Mouse (Mus musculus) right cerebral cortex, postnatal 4 days (tissue): ENCODE data around the gene D10Wsu102e.

ENCODE experiments used
- DNase-seq: peaks from one replicate; pipeline ENCODE4 v3.0.0-alpha.2; 2022

Gene D10Wsu102e

GRCm38 (mm10) chr10:83359956-83360355, at the start of gene D10Wsu102e:
D10Wsu102e (plus strand) TSS chr10:83360221.
- DNase-seq: peak; percentile 96

DNA sequence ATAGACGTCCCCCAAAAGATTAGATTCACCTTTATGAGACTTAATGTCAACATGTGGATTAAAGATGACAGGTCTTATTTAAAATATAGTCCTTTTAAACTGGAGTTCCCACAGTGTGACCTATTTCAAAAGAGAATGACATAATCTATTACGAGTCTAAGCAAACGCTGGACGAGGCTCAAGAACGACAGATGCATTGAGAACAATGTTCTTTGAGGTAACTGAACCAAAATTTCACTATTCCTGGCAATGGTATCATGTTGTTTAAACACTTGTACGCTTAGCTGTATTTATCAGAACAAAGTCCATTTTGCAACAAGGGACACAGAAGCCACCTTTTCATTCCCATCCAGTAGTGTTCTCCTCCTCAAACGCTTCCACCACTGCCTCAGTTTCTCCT, 49.7 kb upstream of the D10Wsu102e start:
- no peak for DNase-seq

DNA sequence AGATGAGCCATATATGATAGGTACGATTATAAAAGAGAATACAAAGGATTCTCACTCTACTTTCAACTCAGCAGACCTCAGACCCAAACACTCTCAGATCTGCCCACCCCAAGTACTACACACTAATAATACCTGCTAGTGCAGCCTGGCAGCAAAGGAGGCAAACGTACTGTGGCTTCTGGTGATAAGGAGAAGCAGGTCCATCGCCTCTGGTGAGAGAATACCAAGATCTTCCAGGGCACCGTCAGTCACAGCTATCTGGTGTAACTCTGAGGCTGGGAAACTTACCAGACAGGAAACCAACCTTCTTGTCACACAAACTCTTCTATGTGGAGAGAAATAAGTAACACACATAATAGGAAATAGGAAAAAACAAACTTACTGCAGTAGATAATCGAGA, 47.0 kb upstream of the D10Wsu102e start:
- DNase-seq: no peak

DNA sequence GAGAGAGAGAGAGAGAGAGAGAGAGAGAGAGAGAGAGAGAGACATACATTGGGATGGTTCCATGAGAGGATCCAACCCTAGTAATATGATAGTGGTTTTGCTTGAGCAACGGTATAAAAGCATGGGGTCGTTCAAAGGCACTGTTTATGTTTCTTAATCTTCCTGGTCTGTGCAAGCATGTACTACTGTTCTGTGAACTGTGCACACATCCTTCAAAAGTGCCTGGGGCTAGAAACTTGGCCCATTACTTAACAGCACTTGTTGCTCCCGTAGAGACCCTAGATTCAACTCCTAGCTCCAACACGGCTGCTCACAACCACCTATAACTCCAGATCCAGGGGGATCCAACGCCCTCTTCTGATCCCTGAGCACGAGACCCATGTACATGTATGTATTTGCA, 39.6 kb upstream of the D10Wsu102e start:
- DNase-seq: no peak

DNA sequence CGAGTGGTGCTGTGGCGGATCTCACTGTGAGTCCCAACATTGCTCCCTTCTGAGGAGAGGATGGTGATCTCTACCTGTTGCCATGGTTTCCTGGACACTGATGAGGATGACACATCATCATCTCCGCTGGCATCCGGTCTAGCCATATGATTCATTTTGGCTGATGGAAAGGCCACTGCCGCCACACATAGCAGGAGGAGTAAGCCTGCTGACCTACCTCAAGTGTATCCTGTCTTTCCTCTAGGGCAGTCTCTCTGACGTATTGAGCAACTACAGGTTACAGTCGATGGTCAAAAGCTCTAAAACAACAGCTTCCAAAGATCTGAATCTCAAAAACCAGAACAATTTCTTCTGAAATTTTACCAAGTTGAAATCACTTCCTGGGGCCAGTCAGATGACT, 39.2 kb upstream of the D10Wsu102e start:
- DNase-seq: no peak

GRCm38 (mm10) chr10:83321528-83321927, 38.5 kb upstream of the D10Wsu102e start:
- no peak for DNase-seq

GRCm38 (mm10) chr10:83322551-83323100, 37.4 kb upstream of the D10Wsu102e start:
- no peak for DNase-seq

GRCm38 (mm10) chr10:83324871-83325270, 35.1 kb upstream of the D10Wsu102e start:
- DNase-seq: no peak

GRCm38 (mm10) chr10:83325903-83326302, 34.1 kb upstream of the D10Wsu102e start:
- DNase-seq: no peak

GRCm38 (mm10) chr10:83326648-83327285, 33.3 kb upstream of the D10Wsu102e start:
- no peak for DNase-seq

GRCm38 (mm10) chr10:83328791-83329190, 31.2 kb upstream of the D10Wsu102e start:
- DNase-seq: no peak

DNA sequence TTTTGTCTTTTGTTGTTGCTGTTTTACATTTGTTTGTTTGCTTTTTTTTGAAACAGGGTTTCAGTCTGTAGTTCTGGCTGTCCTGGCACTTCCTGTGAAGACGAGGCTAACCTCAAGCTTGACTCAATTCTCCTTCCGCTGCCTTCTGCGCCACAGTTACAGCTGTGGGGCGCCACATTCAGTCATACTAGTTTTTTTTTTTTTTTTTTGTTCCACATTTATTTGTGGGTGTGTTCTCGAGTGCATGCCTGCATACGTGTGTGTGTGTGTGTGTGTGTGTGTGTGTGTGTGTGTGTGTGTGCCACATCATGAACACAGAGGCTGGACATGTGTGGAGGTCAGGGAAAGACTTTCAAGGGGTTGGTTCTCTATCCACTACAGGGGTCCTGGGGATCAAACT, 29.7 kb upstream of the D10Wsu102e start:
- DNase-seq: no peak

GRCm38 (mm10) chr10:83331811-83332210, 28.2 kb upstream of the D10Wsu102e start:
- DNase-seq: no peak

DNA sequence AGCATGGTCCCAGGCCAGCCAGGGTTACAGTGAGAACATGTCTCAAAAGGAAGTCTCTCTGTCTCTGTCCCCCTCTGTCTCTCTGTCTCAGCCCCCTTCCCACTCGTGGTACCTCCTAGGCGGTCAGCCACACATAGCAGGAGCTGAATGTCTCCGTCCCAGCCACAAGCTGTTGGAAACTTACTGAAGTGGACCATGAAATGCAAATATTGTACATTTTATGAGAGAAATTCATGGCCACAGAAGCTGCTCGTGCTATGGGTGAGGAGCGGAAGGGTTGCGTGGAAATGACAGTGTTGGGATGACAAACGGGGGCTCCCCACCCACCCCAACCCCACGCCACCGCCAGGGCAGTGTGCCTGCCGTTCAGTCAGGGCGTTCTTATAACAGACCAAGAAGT, 27.4 kb upstream of the D10Wsu102e start:
- no peak for DNase-seq

GRCm38 (mm10) chr10:83336336-83336735, 23.7 kb upstream of the D10Wsu102e start:
- DNase-seq: no peak

- peak; percentile 75 for DNase-seq
Observed at GRCm38 (mm10) chr10:83337159-83337951, 22.7 kb upstream of the D10Wsu102e start, which contains the start of gene Slc41a2. Slc41a2 (minus strand) TSS chr10:83337882.

DNA sequence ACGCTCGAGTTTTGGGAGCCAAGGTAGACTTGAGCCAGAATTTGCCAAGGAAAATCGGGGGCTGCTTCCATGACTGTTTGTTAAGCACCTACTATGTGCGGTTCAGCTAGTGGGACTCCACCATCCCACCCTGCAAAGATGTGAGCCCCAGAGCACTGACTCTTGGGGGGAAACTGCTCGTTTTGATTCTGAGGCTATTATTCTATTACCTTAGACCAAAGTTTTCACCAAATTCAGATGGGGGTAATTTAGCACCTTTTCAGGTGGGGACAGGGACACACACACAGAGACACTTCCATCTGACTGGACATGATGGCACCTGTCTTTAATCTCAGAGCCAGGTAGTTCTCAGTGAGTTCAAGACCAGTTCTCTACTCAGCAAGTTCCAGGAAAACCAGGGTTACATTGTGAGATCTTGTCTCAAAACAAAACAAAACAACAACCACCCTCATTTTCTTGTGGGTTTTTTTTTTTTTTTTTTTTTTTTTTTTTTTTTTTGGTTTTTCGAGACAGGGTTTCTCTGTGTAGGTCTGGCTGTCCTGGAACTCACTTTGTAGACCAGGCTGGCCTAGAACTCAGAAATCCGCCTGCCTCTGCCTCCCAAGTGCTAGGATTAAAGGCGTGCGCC, 21.9 kb upstream of the D10Wsu102e start:
- no peak for DNase-seq

GRCm38 (mm10) chr10:83341226-83341625, 18.8 kb upstream of the D10Wsu102e start:
- no peak for DNase-seq

- no peak for DNase-seq
Observed at GRCm38 (mm10) chr10:83343171-83343570, 16.9 kb upstream of the D10Wsu102e start.

DNA sequence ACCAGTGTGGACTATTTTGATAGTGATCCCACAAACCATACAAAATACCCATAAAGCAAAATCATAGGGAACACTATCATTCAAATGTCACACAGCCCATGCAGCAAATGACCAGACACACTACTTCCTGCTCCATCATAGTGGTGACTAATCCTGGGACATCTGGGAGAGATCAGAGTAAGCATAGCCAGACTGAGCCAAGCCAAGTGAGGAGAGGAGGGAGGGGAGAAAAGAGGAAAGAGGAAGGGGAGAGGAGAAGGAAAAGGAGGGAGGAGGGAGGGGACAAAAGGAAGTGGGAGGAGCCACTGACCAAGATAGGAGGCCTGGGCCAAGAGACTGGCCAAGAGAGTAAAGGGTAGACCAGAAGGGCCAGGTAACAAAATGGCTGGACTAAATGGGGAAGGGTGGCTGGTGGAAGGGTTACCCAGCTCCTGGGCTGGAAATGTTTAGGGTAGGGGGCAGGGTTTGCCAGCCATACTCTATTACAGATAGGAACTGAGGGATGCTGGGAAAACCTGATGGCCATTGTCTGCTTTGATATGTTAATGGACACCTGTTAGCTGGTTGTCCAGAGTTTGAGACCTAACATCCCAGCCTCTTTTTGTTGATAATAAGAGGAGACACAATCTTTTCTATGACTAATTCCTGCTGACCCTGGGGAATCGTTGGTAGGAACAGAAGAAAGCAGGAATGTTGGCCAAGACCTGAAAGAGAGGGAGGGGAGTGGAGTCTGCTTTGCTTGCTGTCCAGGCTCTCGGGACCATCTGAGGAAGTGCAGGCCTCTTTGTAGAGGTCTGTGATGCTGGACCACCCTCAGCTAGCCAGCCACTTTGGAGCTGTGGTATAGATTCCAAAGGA, 16.0 kb upstream of the D10Wsu102e start:
- DNase-seq: no peak

- no peak for DNase-seq
Observed at GRCm38 (mm10) chr10:83345693-83346358, 14.2 kb upstream of the D10Wsu102e start.

- no peak for DNase-seq
Observed at GRCm38 (mm10) chr10:83346359-83346736, 13.7 kb upstream of the D10Wsu102e start.
